Mouse (Mus musculus) testis, adult 2 months (tissue): ENCODE measurements around the gene Rfk. TPM values are rescaled to one million over a fixed set of nuclear protein-coding genes. Genes with fewer than 3 reads are reported as not detected.

Experiments used
- H3K27ac ChIP-seq: fragments of 200-500 bp; 2 replicates; pipeline ENCODE4 v1.5.1; 2012; ENCODE audit warnings: low read depth, low read length; ENCODE audit not compliant: control insufficient read depth, insufficient read depth
- H3K27me3 ChIP-seq: fragments of 200-500 bp; 2 replicates; pipeline ENCODE4 v1.6.1; 2012; ENCODE audit warnings: mild to moderate bottlenecking, low read length, moderate library complexity; ENCODE audit not compliant: control insufficient read depth, insufficient read depth
- H3K36me3 ChIP-seq: fragments of 200-500 bp; 2 replicates; pipeline ENCODE4 v1.6.1; 2012; ENCODE audit warnings: mild to moderate bottlenecking, low read length; ENCODE audit not compliant: control insufficient read depth, insufficient read depth
- H3K4me1 ChIP-seq: fragments of 200-500 bp; 2 replicates; pipeline ENCODE4 v1.6.1; 2012; ENCODE audit warnings: low read length; ENCODE audit not compliant: control insufficient read depth, insufficient read depth
- H3K4me3 ChIP-seq: fragments of 200-500 bp; 2 replicates; pipeline ENCODE4 v1.5.1; 2012; ENCODE audit warnings: low read depth, mild to moderate bottlenecking, low read length, moderate library complexity, mixed read lengths; ENCODE audit not compliant: control insufficient read depth
- CTCF ChIP-seq: fragments of 200-500 bp; IDR thresholded peaks from 2 replicates; pipeline ENCODE4 v1.5.1; 2012; ENCODE audit warnings: low read depth, mild to moderate bottlenecking, inconsistent platforms, low read length, moderate library complexity; ENCODE audit not compliant: control insufficient read depth, insufficient read depth, insufficient replicate concordance
- POLR2A ChIP-seq: fragments of 200-500 bp; IDR thresholded peaks from 2 replicates; pipeline ENCODE4 v1.6.1; 2012; ENCODE audit warnings: low read depth, mild to moderate bottlenecking, inconsistent platforms, low read length, moderate library complexity; ENCODE audit not compliant: control insufficient read depth
- polyA plus RNA-seq: library from polyadenylated mRNA; depleted of rRNA; stranded (reverse); fragments of >200 nt; gene quantifications from 2 replicates; pipeline ENCODE4 v1.2.3, GENCODE M21; 2012

Gene Rfk
- polyA plus RNA-seq, 1 experiment: 18.6 TPM

- no peaks in the 10 kb centered on the region for H3K27me3 ChIP-seq
- no peaks in the 10 kb centered on the region for H3K36me3 ChIP-seq
- no peak overlapping the region for H3K4me3 ChIP-seq
- TF ChIP-seq POLR2A (no peak), CTCF (no peak)
- H3K27ac ChIP-seq: no peak overlapping the region
- H3K4me1 ChIP-seq: no peaks in the 10 kb centered on the region
Observed at GRCm38 (mm10) chr19:17403175-17403574, 9.3 kb downstream of the Rfk start.

- Histone ChIP-seq H3K36me3 (no peaks in the 10 kb centered on the region), H3K27me3 (no peaks in the 10 kb centered on the region), H3K27ac (no peak overlapping the region), H3K4me3 (no peak overlapping the region), H3K4me1 (no peaks in the 10 kb centered on the region)
- TF ChIP-seq CTCF (no peak), POLR2A (no peak)
Observed at GRCm38 (mm10) chr19:17406823-17407222, 13.0 kb downstream of the Rfk start.

DNA sequence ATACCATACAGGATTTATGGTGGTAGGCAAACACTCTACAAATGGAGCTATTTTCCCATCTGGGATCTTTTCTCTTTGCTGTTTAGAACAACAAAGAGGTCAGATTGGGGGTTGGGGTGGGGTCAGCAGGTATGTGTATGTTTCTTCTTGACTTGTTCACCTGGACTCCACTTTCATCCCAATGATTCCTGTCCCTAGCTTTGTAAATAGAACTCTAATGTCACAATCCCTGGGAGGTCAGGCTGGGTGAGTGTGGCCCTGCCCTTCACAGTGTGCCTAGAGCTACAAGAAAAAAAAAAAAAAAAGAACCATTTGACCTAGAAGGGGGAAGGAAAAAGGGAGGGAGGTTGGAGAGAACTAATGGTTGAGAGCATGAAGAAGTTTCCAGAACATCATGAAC lies 14.7 kb downstream of the Rfk start:
- Histone ChIP-seq H3K27me3 (no peaks in the 10 kb centered on the region), H3K27ac (no peak overlapping the region), H3K4me3 (no peak overlapping the region), H3K36me3 (no peaks in the 10 kb centered on the region), H3K4me1 (no peaks in the 10 kb centered on the region)
- no peak for TF ChIP-seq POLR2A
- no peak for TF ChIP-seq CTCF

DNA sequence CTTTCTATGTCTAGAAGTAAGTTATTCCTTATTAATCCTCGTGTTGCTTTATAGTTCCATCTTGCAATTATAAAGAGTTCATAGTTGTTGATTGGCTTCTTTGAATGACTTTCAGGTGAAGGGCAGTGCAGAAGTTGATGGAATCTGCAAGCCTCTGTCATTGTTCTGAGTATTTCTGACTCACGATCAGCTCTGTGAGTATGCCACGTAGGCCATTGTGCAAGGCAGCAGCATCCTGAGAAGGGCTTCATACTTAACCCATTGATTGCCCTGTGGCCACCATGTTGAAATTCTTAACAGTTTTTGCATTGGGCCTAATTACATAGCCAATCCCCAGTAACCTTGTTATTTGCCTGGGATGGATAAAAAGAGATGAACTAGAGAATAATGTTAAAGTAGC lies 15.5 kb downstream of the Rfk start:
- TF ChIP-seq CTCF (no peak), POLR2A (no peak)
- no peak overlapping the region for H3K4me3 ChIP-seq
- no peaks in the 10 kb centered on the region for H3K36me3 ChIP-seq
- no peaks in the 10 kb centered on the region for H3K27me3 ChIP-seq
- no peak overlapping the region for H3K27ac ChIP-seq
- H3K4me1 ChIP-seq: no peaks in the 10 kb centered on the region

DNA sequence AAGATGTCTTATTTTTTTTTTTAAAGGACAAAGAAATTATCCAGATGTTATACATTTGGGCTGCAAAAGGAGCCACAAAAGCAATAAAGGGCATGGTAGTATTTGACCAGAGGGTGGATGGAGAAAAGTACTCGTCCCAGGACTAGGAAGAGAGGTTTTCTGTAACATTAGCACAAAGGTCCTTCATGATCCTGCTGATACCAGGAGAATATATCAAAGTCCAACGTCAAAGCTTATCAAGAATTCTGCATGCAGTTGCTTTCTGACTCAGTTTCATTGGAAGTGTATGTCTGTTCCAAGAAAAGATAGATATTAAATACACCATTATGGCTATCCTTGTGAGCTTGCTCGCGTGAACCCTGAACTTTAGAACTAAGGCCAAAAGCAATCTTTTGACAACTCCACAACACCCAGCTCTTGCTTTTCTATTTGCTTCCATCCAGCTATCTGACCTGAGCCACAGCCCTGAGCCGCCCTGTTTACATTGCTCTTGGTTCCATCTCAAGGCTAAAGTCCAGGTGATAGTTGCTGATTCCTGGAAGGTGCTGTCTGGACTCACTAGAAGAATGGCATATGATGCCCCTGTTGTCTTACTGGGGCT lies 16.7 kb downstream of the Rfk start:
- H3K4me1 ChIP-seq: no peaks in the 10 kb centered on the region
- H3K27ac ChIP-seq: no peak overlapping the region
- TF ChIP-seq POLR2A (no peak), CTCF (no peak)
- no peak overlapping the region for H3K4me3 ChIP-seq
- no peaks in the 10 kb centered on the region for H3K36me3 ChIP-seq
- no peaks in the 10 kb centered on the region for H3K27me3 ChIP-seq

GRCm38 (mm10) chr19:17412915-17413459 lies 19.1 kb downstream of the Rfk start:
- TF ChIP-seq CTCF: no peak
- no peak for TF ChIP-seq POLR2A

GRCm38 (mm10) chr19:17417855-17418254 lies 24.0 kb downstream of the Rfk start:
- H3K27ac ChIP-seq: no peak overlapping the region
- H3K36me3 ChIP-seq: no peaks in the 10 kb centered on the region
- H3K4me1 ChIP-seq: no peaks in the 10 kb centered on the region
- H3K27me3 ChIP-seq: no peaks in the 10 kb centered on the region
- TF ChIP-seq POLR2A (no peak), CTCF (no peak)
- H3K4me3 ChIP-seq: no peak overlapping the region

More at GRCm38 (mm10) chr19:17412915-17413459, 19.1 kb downstream of the Rfk start:
- no peaks in the 10 kb centered on the region for H3K4me1 ChIP-seq
- no peaks in the 10 kb centered on the region for H3K36me3 ChIP-seq
- H3K27me3 ChIP-seq: no peaks in the 10 kb centered on the region
- H3K4me3 ChIP-seq: no peak overlapping the region
- no peak overlapping the region for H3K27ac ChIP-seq

DNA sequence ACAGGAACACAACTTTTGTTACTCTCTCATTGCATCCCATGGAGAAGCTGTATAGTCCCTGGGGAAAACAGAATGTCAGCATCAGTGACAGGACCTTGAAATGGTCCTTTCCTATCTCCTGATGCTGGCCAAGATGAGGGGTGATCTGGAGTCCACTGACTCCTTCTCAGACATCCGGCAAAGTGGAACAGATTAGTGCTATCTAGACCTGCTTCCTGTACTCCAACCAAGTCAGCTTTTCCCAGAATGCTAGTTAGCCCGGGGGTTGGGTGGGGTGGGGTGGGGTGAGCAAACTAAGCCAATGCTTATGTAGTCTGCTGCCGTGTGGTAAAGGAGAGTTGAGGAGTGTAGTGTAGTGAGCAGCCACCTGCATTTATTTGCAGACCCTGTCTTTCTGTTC lies 29.5 kb downstream of the Rfk start:
- no peaks in the 10 kb centered on the region for H3K4me1 ChIP-seq
- H3K27me3 ChIP-seq: no peaks in the 10 kb centered on the region
- TF ChIP-seq POLR2A: no peak
- no peak for TF ChIP-seq CTCF
- no peak overlapping the region for H3K27ac ChIP-seq
- H3K36me3 ChIP-seq: no peaks in the 10 kb centered on the region
- H3K4me3 ChIP-seq: no peak overlapping the region
